Mouse (Mus musculus) cortical plate, adult 2 months (tissue): ENCODE results near the gene Arl5c. TPM values are rescaled to one million over a fixed set of nuclear protein-coding genes. Genes with fewer than 3 reads are reported as not detected.
A peak's percentile ranks its signal among the peaks of the same experiment; 100 is the strongest.

Experiments used
- H3K27ac ChIP-seq: fragments of 200-500 bp; 2 replicates; pipeline ENCODE4 v1.5.1; 2012; ENCODE audit warnings: low read length, control low read depth, inconsistent platforms; ENCODE audit not compliant: insufficient read depth
- H3K4me1 ChIP-seq: fragments of 200-500 bp; 2 replicates; pipeline ENCODE4 v1.6.1; 2011; ENCODE audit warnings: low read length; ENCODE audit not compliant: control insufficient read depth, insufficient read depth
- H3K4me3 ChIP-seq: fragments of 200-500 bp; 2 replicates; pipeline ENCODE4 v1.5.1; 2011; ENCODE audit warnings: mild to moderate bottlenecking, low read length, control low read depth; ENCODE audit not compliant: insufficient read depth
- CTCF ChIP-seq: fragments of 200-500 bp; IDR thresholded peaks from 2 replicates; pipeline ENCODE4 v1.5.1; 2011; ENCODE audit warnings: mild to moderate bottlenecking, control low read depth, low read length; ENCODE audit not compliant: insufficient read depth; ENCODE audit errors: extremely low read depth
- POLR2A ChIP-seq: fragments of 200-500 bp; IDR thresholded peaks from 2 replicates; pipeline ENCODE4 v1.6.1; 2011; ENCODE audit warnings: mild to moderate bottlenecking, low read length, control low read depth; ENCODE audit not compliant: insufficient read depth; ENCODE audit errors: extremely low read depth
- polyA plus RNA-seq: library from polyadenylated mRNA; depleted of rRNA; stranded (reverse); fragments of >200 nt; gene quantifications from 2 replicates; pipeline ENCODE4 v1.2.3, GENCODE M21; 2012

The Arl5c gene
- polyA plus RNA-seq, 1 experiment, result 2.6 TPM

DNA sequence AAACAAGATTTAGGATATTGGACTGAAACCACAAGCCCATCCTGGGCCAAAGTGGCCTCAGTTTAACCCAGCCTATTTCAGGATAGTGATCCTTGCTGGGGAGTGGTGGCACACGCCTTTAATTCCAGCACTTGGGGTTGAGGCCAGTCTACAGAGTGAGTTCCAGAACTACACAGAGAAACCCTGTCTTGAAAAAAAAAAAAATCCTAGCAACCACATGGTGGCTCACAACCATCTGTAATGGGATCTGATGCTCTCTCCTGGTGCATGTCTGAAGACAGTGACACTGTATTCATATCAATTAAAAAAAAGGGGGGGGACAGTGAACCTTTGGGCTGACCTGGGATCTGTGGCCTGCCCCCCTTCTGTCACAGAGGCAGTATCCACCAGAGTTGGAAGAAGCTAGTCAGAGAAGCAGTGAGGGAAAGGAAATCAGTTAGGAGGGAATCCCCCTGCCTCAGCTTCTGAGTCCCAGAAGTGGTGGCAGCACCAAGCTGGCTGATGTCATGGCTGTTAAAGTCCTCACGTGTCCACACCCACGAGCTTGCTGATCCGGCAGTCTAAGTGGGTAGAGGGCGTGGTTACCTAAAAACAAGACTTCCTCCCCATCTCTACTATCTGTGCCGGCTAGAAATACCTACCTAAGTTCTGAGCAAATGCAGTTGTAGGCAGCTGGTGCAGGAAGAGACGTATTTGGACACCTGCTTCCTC, 3.1 kb upstream of the Arl5c start:
- H3K4me3 ChIP-seq, result no peak overlapping the region
- TF ChIP-seq CTCF, result no peak
- TF ChIP-seq POLR2A, result peak; percentile 63; the same call in 1 of the 2 replicates
- H3K27ac ChIP-seq, result 0 out of 2 replicates have a peak overlapping the region, but pooled peaks have one; percentile 13
- H3K4me1 ChIP-seq, result peaks cover 3% of the 10 kb centered on the region

DNA sequence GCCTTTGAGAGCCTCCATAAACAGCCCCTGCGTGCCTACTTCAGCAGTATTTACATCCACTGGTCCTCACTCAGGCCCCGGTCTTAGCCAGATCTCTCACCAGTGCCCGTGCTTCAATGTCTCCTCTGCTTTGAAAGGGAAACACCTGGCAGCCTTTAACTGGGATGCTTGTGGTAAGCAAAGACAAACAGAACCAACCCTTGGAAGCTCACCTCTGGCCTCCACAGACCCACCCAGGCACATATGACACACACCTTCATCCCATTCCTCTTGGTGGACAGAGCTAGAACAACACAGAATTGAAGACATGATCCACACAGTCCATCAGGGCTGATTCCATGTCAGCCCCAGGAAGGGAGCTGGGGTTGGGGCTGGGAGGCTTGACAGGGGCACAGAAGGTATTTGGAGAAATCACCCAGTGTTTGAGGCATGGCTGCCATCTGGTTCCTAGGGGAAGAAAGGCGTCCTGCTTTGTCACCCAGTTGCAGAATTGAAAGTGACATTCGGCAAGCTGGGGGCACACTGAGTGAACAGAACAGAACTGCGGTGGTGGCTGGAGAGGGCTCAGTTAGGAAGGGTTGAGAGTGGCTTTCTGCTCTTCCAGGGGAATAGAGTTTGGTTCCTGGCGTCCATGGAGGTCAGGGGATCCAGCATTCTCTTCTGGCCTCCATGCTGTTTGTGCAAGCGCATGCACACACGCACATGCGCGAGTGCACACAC, 2.3 kb upstream of the Arl5c start:
- Histone ChIP-seq H3K27ac (no peak overlapping the region), H3K4me3 (no peak overlapping the region), H3K4me1 (peaks cover 3% of the 10 kb centered on the region)
- TF ChIP-seq CTCF (no peak), POLR2A (no peak)

- no peak overlapping the region for H3K27ac ChIP-seq
- TF ChIP-seq POLR2A, result no peak
Observed at GRCm38 (mm10) chr11:97997387-97997960, 1.5 kb upstream of the Arl5c start.

DNA sequence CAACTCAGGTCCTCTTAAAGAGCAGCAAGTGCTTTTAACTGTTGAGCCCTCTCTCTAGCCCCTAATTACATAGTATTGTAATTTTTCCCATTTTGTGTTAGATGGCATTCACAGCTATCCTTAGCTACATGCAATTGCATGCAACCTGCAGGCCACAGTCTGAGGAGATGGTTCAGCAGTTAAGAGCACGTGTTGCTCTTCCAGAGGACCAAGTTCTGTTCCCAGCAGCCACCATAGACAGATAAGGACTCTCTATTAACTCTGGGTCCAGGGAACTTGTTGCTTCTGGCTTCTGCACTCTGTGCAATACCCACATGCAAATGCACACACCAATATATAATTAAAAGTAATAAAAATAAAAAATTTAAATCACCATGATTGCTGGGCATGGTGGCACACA, 710 bp upstream of the Arl5c start:
- Histone ChIP-seq H3K27ac (no peak overlapping the region), H3K4me1 (peaks cover 3% of the 10 kb centered on the region), H3K4me3 (no peak overlapping the region)
- TF ChIP-seq CTCF (no peak), POLR2A (no peak)

More at GRCm38 (mm10) chr11:97997387-97997960, 1.5 kb upstream of the Arl5c start:
- H3K4me1 ChIP-seq, result peaks cover 3% of the 10 kb centered on the region
- no peak overlapping the region for H3K4me3 ChIP-seq

DNA sequence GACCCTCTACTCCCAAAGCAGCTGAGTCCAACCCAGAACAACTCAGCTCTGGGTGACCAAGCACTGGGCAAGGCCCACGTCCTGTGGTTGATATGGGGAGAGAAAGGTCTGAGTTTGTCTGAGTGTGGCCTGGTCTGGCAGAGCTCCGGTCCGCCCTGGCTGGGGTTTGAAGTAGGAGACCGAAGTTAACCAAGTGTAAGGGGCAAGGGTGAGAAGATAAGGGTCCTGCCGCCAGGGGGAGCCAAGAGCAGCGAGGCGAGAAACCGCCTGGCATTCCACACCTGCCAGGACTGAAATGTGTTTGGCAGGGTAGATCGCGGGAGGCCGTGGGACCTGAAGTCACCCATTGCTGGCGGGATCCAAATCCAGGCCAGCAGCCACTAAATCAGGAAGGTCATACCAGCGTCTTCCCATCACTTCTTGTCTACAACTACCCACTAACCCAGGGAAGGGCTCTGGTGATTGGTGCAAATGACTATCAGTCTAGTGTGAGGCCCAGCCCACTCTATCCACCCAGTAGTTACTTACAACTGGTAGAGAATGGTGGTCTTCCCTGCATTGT, 1.4 kb downstream of the Arl5c start:
- H3K4me3 ChIP-seq, result peak overlapping the region; percentile 48
- TF ChIP-seq POLR2A, result no peak
- TF ChIP-seq CTCF, result peak; percentile 46; the same call in 1 of the 2 replicates
- no peak overlapping the region for H3K27ac ChIP-seq
- H3K4me1 ChIP-seq, result peaks cover 5% of the 10 kb centered on the region

DNA sequence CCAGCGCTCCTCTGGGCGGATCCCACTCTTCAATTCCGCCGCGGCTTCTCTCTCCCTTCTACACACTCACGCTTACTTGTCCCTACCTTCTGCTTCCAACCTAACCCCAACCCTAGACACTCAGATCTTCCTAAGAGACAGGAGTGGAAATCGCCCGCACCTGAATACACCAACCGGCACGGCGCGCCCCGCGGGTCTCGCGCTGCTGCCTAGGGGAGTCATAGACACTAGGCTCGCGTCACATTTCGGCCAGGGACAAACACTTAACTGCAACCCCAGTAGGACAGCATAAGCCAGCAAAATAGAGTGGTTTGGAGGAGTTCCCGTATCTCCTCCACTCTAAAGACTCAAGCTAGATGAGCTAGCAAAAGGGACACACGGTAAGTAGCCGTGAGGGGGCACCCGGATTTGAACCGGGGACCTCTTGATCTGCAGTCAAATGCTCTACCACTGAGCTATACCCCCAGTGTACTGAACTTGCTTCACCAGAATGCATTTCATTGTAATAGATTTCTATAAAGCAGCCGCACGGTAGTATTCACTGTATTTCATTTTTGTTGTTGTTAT, 7.4 kb downstream of the Arl5c start:
- peaks cover 5% of the 10 kb centered on the region; the same call in 1 of the 2 replicates for H3K4me1 ChIP-seq
- H3K4me3 ChIP-seq, result peak overlapping the region; percentile 91
- TF ChIP-seq CTCF, result no peak
- TF ChIP-seq POLR2A, result no peak
- peak overlapping the region; percentile 82 for H3K27ac ChIP-seq

DNA sequence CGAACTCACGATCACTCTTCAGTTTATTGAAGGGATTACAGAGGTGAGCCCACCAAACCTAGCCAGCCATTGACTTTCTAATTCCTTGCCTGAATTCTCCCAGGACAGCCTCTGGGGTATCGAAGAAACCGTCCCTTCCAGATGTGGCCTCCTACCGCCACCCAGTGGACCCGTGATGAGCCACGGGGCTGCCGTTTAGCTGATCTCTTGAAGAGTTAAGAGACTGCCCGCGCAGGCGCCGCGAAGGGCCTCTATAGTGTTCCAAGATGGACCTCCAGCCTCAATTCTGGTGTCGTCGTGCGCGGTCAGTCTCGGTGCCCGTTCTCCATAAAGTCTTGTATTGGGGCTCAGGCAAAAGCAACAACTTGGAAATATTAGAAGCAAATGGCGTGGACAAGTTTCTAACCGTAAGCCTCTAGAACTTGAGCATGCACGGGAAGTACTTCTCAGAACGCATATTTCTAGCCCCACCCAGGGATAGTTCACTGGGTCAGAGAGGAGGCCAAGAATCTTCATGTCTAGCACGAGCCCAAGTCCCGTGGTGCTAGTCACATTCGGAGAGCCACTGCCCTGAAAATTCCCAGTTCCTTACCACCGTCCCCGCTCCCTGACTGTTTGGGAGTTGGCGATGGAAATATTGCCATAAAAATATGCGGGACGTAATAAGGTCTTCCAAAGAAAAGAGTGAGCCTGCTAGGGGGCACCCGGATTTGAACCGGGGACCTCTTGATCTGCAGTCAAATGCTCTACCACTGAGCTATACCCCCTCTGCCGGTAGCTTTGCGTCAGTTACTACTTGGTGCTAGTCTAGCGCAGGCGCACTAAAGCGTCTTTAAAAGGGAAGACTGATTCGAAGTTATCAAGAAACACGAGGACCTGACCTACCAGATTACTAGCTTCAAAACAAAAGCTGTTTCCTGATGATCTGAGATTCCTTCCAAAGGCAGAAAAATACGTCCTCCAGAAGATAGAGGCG, 8.1 kb downstream of the Arl5c start:
- H3K4me1 ChIP-seq, result peaks cover 5% of the 10 kb centered on the region; the same call in 1 of the 2 replicates
- peak overlapping the region; percentile 82; the same call in 1 of the 2 replicates for H3K27ac ChIP-seq
- TF ChIP-seq CTCF, result peak; percentile 81
- TF ChIP-seq POLR2A, result no peak
- H3K4me3 ChIP-seq, result peak overlapping the region; percentile 91

DNA sequence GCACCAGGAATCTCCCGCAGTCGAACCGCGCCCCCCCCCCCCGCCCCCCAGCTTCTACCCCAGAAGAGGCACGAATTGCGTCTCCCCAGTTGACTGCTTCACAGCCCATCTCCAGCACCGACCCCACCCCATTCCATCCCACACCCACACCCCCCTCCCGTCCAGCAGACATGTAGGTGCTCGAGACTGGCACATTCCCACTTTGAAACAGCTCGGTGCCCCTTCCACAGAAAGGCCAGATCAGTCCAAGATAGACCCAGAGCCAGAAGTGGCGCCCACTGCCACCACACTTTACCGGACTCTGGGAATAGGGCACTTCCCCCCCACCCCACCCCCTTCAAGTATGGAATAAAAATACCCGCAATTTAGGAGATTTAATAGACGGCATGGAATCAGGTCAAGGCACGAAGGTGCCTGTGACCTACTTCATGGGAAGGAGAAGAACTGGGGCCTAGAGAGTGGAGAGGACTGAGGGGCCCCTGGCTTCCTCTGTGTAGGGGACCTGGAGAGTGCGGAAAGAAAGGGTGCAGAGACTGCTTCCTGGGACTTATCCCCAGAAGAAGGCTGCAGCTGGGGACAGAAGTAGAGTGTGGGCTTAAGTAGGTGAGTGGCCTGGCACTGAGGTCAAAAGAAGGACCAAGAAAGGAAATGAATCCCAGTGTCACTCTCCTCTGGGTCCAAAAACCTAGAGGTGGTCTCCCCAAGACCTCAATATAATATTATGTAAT, 9.1 kb downstream of the Arl5c start:
- Histone ChIP-seq H3K4me3 (peak overlapping the region; percentile 44), H3K27ac (no peak overlapping the region), H3K4me1 (peaks cover 5% of the 10 kb centered on the region; the same call in 1 of the 2 replicates)
- TF ChIP-seq POLR2A (no peak), CTCF (no peak)
